Mouse (Mus musculus) neural tube, embryonic 13.5 days (tissue): ENCODE measurements around the gene Hvcn1. TPM values are rescaled to one million over a fixed set of nuclear protein-coding genes. Genes with fewer than 3 reads are reported as not detected.
"Not testable (repeated sequence)": the region's sequence is repeated elsewhere in the genome, so short reads cannot be mapped to it uniquely, and the experiment has no call there.

Source experiments
- ATAC-seq: fragments of 200-750 bp; cut with Nextera tagmentation; 2 replicates; pipeline ENCODE4 v1.8.0; 2017; ENCODE audit warnings: low read depth, mild to moderate bottlenecking, moderate TSS enrichment, moderate library complexity
- H3K27ac ChIP-seq: fragments of 300-500 bp; sonication (generic); replicated peaks from 2 replicates; pipeline ENCODE4 v1.5.1; 2015; ENCODE audit warnings: moderate library complexity, mild to moderate bottlenecking, inconsistent platforms
- H3K27me3 ChIP-seq: fragments of 300-500 bp; sonication (generic); 2 replicates; pipeline ENCODE4 v1.6.1; 2015; ENCODE audit warnings: mild to moderate bottlenecking, inconsistent platforms
- H3K36me3 ChIP-seq: fragments of 300-500 bp; sonication (generic); 2 replicates; pipeline ENCODE4 v1.6.1; 2015; ENCODE audit warnings: mild to moderate bottlenecking, inconsistent platforms
- H3K4me1 ChIP-seq: fragments of 300-500 bp; sonication (generic); replicated peaks from 2 replicates; pipeline ENCODE4 v1.6.1; 2015; ENCODE audit warnings: inconsistent platforms
- H3K4me2 ChIP-seq: fragments of 300-500 bp; sonication (generic); 2 replicates; pipeline ENCODE4 v1.6.1; 2015; ENCODE audit warnings: inconsistent platforms, mild to moderate bottlenecking, moderate library complexity
- H3K4me3 ChIP-seq: fragments of 300-500 bp; sonication (generic); 2 replicates; pipeline ENCODE4 v1.5.1; 2015; ENCODE audit warnings: mild to moderate bottlenecking, inconsistent platforms
- H3K9ac ChIP-seq: fragments of 300-500 bp; sonication (generic); 2 replicates; pipeline ENCODE4 v1.6.1; 2015; ENCODE audit warnings: moderate library complexity, mild to moderate bottlenecking, inconsistent platforms
- H3K9me3 ChIP-seq: fragments of 300-500 bp; sonication (generic); 2 replicates; pipeline ENCODE4 v1.6.1; 2016; ENCODE audit warnings: inconsistent platforms
- WGBS: fragments of 180-500 bp; shearing (Covaris S2); methylation state at CpG from one replicate; pipeline ENCODE4 v1.1.7; 2015; 5-methylcytosine and 5-hydroxymethylcytosine counted together
- polyA plus RNA-seq: library from polyadenylated mRNA; unstranded; fragments of >200 nt; fragmentation: Nextera tagmentation; extraction: Ambion mirVana; gene quantifications from 2 replicates; pipeline ENCODE4 v1.2.1, GENCODE M21; 2015

Gene Hvcn1
- polyA plus RNA-seq, 1 experiment from 2014 or later: 2.2 TPM

- Histone ChIP-seq H3K9ac (no peak overlapping the region), H3K36me3 (peaks cover 50% of the 10 kb centered on the region), H3K27ac (no peak overlapping the region), H3K27me3 (no peaks in the 10 kb centered on the region), H3K4me3 (no peak overlapping the region), H3K9me3 (no peaks in the 10 kb centered on the region), H3K4me2 (no peak overlapping the region), H3K4me1 (no peaks in the 10 kb centered on the region)
- WGBS: 38% methylated on average over 1 of the region's 1 CpGs
- ATAC-seq: no peak
Observed at GRCm38 (mm10) chr5:122176398-122176797, 30.2 kb upstream of the Hvcn1 start.

DNA sequence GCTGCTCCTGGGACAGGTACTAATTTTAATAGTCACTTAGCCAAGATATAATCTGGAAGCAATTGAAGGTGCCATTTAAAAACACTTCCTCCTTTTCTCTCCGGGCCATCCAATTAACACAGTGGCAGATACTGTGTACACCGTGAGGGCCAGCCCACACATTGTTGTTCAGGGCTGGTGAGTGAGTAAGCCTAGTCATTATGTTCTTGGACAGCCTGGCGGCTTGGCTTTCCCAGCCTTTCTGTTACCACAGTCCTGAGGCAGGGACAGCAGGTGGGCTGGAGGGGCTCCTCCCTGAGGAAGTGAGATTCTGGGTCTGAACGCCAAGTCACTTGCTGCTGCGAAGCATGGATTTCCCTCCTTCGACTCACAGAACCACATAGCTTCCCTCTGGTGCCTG lies 26.9 kb upstream of the Hvcn1 start:
- Histone ChIP-seq H3K36me3 (peaks cover 27% of the 10 kb centered on the region), H3K9ac (no peak overlapping the region), H3K4me2 (no peak overlapping the region), H3K27me3 (no peaks in the 10 kb centered on the region), H3K4me3 (no peak overlapping the region), H3K4me1 (no peaks in the 10 kb centered on the region), H3K9me3 (no peaks in the 10 kb centered on the region), H3K27ac (no peak overlapping the region)
- 55% methylated on average over 6 of the region's 6 CpGs for WGBS
- ATAC-seq: no peak

GRCm38 (mm10) chr5:122184283-122184806 lies 22.3 kb upstream of the Hvcn1 start:
- Histone ChIP-seq H3K27me3 (no peaks in the 10 kb centered on the region), H3K9me3 (no peaks in the 10 kb centered on the region), H3K36me3 (peaks cover 6% of the 10 kb centered on the region; the same call in 1 of the 2 replicates), H3K4me1 (no peaks in the 10 kb centered on the region), H3K4me2 (no peak overlapping the region), H3K4me3 (no peak overlapping the region), H3K9ac (no peak overlapping the region), H3K27ac (no peak overlapping the region)
- 96% methylated on average over 7 of the region's 7 CpGs for WGBS
- no peak for ATAC-seq

GRCm38 (mm10) chr5:122184858-122185257 lies 21.7 kb upstream of the Hvcn1 start:
- H3K4me1 ChIP-seq, H3K27me3 ChIP-seq, H3K4me3 ChIP-seq, H3K9me3 ChIP-seq, H3K36me3 ChIP-seq, H3K9ac ChIP-seq, H3K27ac ChIP-seq, ATAC-seq, H3K4me2 ChIP-seq: not testable (repeated sequence)
- 95% methylated on average over 6 of the region's 6 CpGs for WGBS

GRCm38 (mm10) chr5:122189115-122189514 lies 17.5 kb upstream of the Hvcn1 start:
- ATAC-seq: no peak
- H3K9ac ChIP-seq: no peak overlapping the region
- H3K9me3 ChIP-seq: no peaks in the 10 kb centered on the region
- no peak overlapping the region for H3K4me2 ChIP-seq
- no peak overlapping the region for H3K4me3 ChIP-seq
- H3K36me3 ChIP-seq: no peaks in the 10 kb centered on the region
- no peaks in the 10 kb centered on the region for H3K4me1 ChIP-seq
- 57% methylated on average over 3 of the region's 3 CpGs for WGBS
- H3K27me3 ChIP-seq: no peaks in the 10 kb centered on the region
- no peak overlapping the region for H3K27ac ChIP-seq

DNA sequence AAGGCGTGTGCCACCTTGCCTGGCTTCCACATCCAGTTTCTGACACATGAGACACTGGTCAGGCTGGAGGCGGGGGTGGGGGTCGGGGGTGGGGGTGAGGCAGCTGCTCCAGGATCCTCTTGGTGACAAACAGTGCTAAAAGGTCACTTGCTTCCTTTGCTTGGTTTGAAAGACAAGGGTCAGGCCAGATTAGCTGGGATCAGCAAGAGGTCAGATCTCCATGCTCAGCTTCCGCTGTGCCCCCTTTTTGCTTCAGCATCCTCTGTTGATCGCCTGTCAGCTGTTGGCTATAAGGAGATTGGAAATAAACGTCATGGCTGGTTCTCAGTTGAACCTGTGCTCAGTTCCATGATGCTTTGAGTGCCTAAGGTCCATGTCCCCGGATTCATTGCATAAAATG lies 16.1 kb upstream of the Hvcn1 start:
- Histone ChIP-seq H3K9me3 (no peaks in the 10 kb centered on the region), H3K9ac (no peak overlapping the region), H3K4me1 (no peaks in the 10 kb centered on the region), H3K27me3 (no peaks in the 10 kb centered on the region), H3K36me3 (no peaks in the 10 kb centered on the region), H3K4me3 (no peak overlapping the region), H3K27ac (no peak overlapping the region), H3K4me2 (no peak overlapping the region)
- ATAC-seq: no peak
- 62% methylated on average over 7 of the region's 7 CpGs for WGBS

DNA sequence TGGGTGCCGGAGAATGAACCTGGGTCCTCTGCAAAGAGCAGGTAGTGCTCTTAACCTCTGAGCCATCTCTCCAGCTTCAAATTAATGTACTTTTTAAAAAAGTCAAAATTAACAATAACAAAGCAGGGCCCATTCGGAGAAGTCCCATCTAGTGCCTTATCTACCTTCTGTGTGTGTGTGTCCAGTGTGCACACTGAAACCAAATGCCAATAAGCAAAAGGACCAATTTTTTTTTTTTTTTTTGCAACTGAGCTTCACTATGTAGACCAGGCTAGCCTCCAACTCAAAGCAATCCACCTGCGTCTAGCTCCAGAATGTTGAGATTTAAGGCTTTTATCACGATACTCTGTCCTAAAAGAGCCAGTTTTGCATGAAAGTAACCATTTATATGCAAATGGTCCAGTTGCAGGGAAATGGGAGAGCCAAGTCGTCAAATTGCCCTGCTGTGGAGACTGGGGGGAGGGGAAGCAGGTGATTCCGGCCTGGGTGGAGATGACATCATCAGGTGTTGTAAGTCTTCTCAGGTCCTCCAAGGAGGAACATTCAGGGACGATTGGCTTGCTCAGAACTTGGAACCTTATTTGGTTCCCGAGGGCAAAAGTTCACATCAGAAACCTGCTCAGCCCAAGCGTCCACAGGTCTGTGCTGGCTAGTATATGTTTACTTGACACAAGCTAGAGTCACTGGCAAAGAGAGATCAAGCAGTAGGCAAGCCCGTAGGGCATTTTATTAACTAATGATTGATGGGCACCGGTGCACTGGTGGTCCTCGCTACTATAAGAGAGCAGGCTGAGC lies 15.1 kb upstream of the Hvcn1 start:
- WGBS: 65% methylated on average over 12 of the region's 12 CpGs
- Histone ChIP-seq H3K4me3 (no peak overlapping the region), H3K9me3 (no peaks in the 10 kb centered on the region), H3K4me2 (no peak overlapping the region), H3K27ac (no peak overlapping the region), H3K9ac (no peak overlapping the region), H3K4me1 (no peaks in the 10 kb centered on the region), H3K27me3 (no peaks in the 10 kb centered on the region), H3K36me3 (no peaks in the 10 kb centered on the region)
- ATAC-seq: no peak

GRCm38 (mm10) chr5:122192347-122192746 lies 14.3 kb upstream of the Hvcn1 start:
- WGBS: 69% methylated on average over 4 of the region's 4 CpGs
- no peak overlapping the region for H3K4me2 ChIP-seq
- no peak overlapping the region for H3K27ac ChIP-seq
- H3K9ac ChIP-seq: no peak overlapping the region
- no peaks in the 10 kb centered on the region for H3K36me3 ChIP-seq
- ATAC-seq: no peak
- H3K9me3 ChIP-seq: no peaks in the 10 kb centered on the region
- H3K27me3 ChIP-seq: no peaks in the 10 kb centered on the region
- no peaks in the 10 kb centered on the region for H3K4me1 ChIP-seq
- no peak overlapping the region for H3K4me3 ChIP-seq

DNA sequence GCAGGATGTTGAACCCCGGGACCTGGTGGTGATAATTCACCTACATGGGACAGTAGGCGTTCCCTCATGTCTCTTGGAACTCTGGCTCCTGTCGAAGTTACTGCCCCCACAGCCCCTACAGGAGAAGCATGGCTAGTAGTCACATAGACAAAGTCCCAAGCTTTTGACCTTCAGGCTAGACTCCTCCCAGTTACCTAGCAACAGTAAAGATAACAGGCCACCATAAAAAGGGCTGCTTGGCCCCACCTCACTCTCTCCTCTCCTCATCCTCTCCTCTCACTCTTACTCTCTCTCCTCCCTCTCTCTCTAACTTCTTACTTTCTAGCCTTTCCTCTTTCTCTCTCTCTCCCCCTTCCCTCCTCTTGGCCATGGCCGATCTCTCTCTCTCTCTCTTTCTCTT lies 5.7 kb upstream of the Hvcn1 start:
- Histone ChIP-seq H3K27me3 (no peaks in the 10 kb centered on the region), H3K36me3 (no peaks in the 10 kb centered on the region), H3K9ac (no peak overlapping the region), H3K4me2 (no peak overlapping the region), H3K4me3 (no peak overlapping the region), H3K9me3 (no peaks in the 10 kb centered on the region; the same call in 1 of the 2 replicates), H3K4me1 (no peaks in the 10 kb centered on the region), H3K27ac (no peak overlapping the region)
- no peak for ATAC-seq
- WGBS: 96% methylated on average over 4 of the region's 4 CpGs

DNA sequence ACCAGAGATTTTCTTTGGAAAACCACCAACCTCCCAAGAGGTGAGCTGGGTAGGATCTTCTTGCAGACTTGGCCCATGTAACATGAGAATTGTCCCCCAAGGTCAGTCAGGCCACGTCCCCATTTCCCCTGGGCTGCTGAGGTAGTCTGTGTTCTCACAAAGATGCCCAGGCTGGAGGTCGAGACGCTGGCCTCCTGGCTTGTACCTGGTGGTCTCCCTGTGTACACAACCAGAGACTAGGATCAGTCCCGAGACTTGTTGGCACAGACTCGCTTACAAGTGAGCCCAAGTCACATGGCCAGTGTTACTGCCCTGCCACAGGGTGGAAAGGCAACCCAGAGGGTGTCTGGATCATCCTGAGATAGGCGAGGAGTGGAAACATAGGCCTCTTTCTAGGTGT lies 4.7 kb upstream of the Hvcn1 start:
- Histone ChIP-seq H3K27me3 (no peaks in the 10 kb centered on the region), H3K9ac (no peak overlapping the region), H3K4me2 (no peak overlapping the region), H3K36me3 (no peaks in the 10 kb centered on the region), H3K4me1 (no peaks in the 10 kb centered on the region), H3K4me3 (no peak overlapping the region), H3K9me3 (no peaks in the 10 kb centered on the region; the same call in 1 of the 2 replicates), H3K27ac (no peak overlapping the region)
- no peak for ATAC-seq
- WGBS: 89% methylated on average over 6 of the region's 6 CpGs

GRCm38 (mm10) chr5:122204180-122204579 lies 2.4 kb upstream of the Hvcn1 start:
- Histone ChIP-seq H3K4me3 (no peak overlapping the region), H3K9me3 (no peaks in the 10 kb centered on the region; the same call in 1 of the 2 replicates), H3K9ac (no peak overlapping the region), H3K36me3 (no peaks in the 10 kb centered on the region), H3K27ac (no peak overlapping the region), H3K4me2 (no peak overlapping the region), H3K27me3 (no peaks in the 10 kb centered on the region), H3K4me1 (peaks cover 3% of the 10 kb centered on the region)
- no peak for ATAC-seq
- WGBS: 71% methylated on average over 2 of the region's 2 CpGs

DNA sequence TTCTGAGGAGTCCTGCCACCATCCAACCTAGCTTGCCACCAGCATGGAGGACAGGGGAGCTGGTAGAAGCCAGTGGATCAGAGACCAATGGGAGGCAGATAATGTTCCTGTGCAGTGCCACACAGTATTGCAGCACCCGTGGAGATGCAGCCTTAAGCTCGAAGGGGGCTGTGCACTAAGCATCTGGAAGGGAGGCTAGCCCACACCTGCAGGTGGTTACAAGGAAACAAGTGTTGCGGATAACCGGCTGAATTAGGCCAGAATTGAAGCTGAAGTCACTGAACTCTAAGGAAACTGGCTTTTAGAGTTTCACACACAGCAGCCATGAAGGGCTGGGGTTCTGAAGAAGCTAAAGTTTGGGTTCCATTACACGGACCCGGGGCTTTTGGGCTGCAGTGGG lies 2.3 kb downstream of the Hvcn1 start:
- no peaks in the 10 kb centered on the region for H3K27me3 ChIP-seq
- 59% methylated on average over 6 of the region's 6 CpGs for WGBS
- H3K4me2 ChIP-seq: no peak overlapping the region; the same call in 1 of the 2 replicates

More for the DNA sequence above, 2.3 kb downstream of the Hvcn1 start:
- no peak for ATAC-seq
- H3K9me3 ChIP-seq: no peaks in the 10 kb centered on the region
- peaks cover 15% of the 10 kb centered on the region for H3K4me1 ChIP-seq
- 0 out of 2 replicates have a peak overlapping the region, but pooled peaks have one; percentile 8 for H3K9ac ChIP-seq
- H3K4me3 ChIP-seq: no peak overlapping the region
- H3K27ac ChIP-seq: no peak overlapping the region
- no peaks in the 10 kb centered on the region for H3K36me3 ChIP-seq
